Mouse (Mus musculus) lung, adult 2 months (tissue): Measurements from ENCODE around the gene Pabpn1l.

Experiments used
- CTCF ChIP-seq: fragments of 200-500 bp; IDR thresholded peaks from 2 replicates; pipeline ENCODE4 v1.5.1; 2011; ENCODE audit warnings: mild to moderate bottlenecking, low read length, control low read depth; ENCODE audit not compliant: insufficient read depth
- POLR2A ChIP-seq: fragments of 200-500 bp; IDR thresholded peaks from 2 replicates; pipeline ENCODE4 v1.6.1; 2011; ENCODE audit warnings: low read depth, mild to moderate bottlenecking, control low read depth, low read length, borderline replicate concordance; ENCODE audit errors: extremely low read depth

DNA sequence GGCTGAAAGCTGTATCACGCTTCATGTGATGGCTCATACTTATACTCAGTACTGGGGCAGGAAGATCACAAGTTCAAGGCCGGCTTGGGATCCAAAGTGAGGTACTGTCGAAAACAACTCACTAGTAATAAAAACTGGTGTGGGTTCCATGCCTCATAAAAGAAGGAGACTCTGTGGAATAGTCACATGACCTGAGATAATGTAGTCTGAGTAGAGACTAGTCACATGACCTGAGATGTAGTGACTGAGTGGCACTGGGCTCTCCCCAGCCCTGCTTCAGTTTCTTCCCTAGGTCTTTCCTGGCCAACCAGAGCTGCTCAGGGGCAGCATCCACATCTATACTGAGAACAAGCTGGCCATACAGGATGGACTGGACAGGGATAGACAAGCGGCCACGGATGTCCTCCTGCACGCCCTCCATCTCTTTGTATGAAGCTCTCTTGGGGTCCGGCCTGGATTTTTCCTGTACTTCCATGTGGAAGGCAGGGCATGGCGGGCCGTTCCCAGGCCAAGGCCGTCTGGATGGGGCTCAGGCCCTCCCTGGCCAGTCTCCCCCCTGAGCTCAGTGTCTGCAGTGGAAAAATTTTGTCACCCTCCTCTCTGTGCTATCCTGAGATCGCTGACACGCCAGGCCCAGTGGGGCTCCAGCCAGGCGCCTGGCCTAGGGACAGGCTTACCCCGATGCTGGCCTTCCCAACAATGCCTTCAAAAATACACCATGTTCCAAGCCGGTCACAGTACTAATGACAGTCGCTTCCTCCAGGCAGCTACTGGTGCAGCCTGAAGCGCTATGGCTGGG, 1.5 kb upstream of the Pabpn1l start:
- TF ChIP-seq POLR2A (no peak), CTCF (no peak)
